Mouse (Mus musculus) spleen, adult 12 weeks (tissue): ENCODE data around the gene Nfx1.
A peak's percentile ranks its signal among the peaks of the same experiment; 100 is the strongest.

Source experiments
- DNase-seq: peaks from one replicate; pipeline ENCODE4 v3.0.0; 2022; ENCODE audit warnings: low spot score

Nfx1 gene

DNA sequence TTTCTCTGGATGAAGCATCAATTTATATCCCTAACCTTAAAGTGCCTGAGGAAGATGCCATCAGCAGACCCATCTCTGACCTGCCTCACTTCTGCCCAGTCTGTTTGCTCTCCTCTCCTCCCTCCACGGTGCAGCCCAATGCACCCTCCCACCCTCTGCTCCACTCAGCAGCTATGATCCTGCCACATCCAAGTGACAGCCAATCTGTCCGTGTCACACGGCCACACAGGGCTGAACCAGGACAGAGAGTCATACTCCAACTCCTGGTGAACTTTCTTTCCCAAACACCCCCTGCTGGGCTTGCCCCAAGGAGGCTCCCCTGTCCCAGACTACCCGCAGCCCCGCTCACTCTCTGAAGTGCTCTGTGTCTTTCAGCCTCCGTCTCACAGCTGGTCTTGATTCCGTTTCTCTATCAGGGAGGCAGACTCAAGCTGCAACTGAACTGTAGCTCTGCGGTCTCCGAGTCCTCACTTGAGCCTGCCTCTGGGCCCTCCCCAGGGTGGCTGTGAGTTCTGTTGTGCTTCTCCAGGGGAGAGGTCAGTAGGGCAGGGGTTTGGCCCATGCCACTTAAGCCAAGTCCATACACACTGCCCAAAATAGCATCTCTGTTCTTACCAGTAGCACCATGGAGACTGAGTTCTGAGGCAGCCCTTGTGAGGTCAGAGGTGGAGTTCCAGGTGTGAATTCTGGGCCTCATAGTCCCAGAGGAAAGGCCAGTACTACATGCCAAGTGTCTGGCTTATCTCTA, 77.0 kb downstream of the Nfx1 start, which contains the start of gene Aqp7:
TSS of gene Aqp7 (minus strand) at position 616 of the 748 bp plus-strand sequence.
- DNase-seq: no peak

GRCm38 (mm10) chr4:41048926-41049325, 78.2 kb downstream of the Nfx1 start:
- no peak for DNase-seq

- DNase-seq: peak; percentile 61
Measured at GRCm38 (mm10) chr4:41050726-41051675, 80.3 kb downstream of the Nfx1 start.

GRCm38 (mm10) chr4:41051781-41052180, 81.1 kb downstream of the Nfx1 start:
- no peak for DNase-seq

GRCm38 (mm10) chr4:41055111-41055510, 84.4 kb downstream of the Nfx1 start:
- DNase-seq: no peak

- no peak for DNase-seq
Measured at GRCm38 (mm10) chr4:41056253-41056652, 85.5 kb downstream of the Nfx1 start.

DNA sequence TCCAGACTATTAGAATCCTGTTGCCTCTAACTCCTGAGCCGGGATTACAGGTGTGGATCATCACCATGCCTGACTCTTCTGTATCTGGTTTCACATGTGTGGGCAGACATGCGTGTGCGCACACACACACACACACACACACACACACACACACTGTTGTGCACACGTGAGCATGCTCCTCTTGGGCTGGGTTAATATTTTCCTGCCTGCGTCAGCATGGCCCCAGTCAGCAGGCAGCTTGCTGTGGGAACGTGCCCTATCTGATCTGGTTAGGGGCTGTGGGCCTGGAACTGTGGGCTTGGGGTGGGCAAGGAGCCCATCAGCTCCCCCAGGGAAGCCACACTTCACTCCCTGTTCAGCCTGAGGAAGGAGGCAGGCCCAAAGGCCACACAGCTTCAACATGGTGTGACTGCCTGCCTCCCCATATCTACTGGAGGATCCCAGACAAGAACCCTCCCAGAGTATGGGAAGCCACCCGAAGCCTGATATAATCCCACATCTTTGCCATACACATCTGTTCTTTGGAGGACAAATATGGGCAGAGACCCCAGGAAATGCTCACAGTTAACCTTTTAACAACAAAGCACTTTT, 86.1 kb downstream of the Nfx1 start:
- no peak for DNase-seq

DNA sequence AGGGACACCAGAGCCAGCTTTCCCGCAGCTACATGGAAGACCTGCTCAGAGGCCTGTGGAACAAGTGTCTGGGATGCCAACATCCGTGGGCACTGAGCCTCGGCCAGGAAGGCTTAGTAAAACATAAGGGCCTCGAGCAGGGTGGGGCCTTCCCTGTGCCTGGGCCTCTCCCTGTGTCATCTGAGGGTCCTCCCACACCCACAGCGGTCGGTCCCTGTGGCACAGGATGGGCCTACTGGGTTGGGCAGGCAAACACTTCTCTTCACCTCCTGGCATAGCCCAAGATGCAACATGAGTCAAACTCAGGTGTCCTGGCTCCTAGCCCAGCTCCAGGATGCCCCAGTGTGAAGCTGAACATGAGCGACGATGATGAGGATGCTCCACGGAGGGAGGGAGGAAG, 86.7 kb downstream of the Nfx1 start:
- no peak for DNase-seq

DNA sequence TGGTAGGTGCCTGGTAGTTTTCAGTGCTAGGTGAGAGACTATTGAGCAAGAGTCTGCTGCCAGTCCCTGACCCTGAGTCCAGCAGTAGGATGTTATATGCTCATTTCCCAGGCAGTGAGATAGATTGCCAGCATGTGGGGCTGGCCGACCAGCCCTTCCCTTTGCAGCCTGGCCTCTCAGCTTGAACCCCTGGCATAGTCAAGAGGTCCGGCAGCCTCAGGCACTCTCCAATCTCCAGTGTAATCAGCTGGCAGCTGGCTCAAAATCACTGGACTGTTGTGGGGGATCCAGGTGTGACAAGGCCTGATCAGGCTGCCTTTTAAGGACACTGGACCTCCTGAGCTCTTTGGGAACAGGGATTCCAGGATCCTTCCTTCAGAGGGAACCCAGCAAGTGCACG, 92.6 kb downstream of the Nfx1 start:
- no peak for DNase-seq

GRCm38 (mm10) chr4:41063894-41064673, 93.4 kb downstream of the Nfx1 start:
- DNase-seq: no peak

DNA sequence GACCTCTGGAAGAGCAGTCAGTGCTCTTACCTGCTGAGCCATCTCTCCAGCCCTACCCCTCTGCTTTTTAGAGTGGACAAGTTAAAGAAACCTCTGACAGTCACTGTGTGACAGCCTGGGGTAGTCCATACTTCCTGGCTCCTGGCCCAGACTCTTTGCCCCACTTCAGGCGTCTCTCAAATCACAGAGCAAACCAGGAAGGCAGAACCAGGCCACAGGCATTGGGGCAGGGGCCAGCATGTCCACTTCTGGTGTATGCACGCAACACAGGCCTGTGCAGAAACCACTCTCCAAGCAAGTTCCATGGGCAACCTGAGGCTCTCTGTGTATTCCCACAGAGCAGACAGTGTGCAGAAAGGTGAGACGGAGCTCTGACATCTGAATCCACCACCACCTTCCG, 94.5 kb downstream of the Nfx1 start:
- no peak for DNase-seq

DNA sequence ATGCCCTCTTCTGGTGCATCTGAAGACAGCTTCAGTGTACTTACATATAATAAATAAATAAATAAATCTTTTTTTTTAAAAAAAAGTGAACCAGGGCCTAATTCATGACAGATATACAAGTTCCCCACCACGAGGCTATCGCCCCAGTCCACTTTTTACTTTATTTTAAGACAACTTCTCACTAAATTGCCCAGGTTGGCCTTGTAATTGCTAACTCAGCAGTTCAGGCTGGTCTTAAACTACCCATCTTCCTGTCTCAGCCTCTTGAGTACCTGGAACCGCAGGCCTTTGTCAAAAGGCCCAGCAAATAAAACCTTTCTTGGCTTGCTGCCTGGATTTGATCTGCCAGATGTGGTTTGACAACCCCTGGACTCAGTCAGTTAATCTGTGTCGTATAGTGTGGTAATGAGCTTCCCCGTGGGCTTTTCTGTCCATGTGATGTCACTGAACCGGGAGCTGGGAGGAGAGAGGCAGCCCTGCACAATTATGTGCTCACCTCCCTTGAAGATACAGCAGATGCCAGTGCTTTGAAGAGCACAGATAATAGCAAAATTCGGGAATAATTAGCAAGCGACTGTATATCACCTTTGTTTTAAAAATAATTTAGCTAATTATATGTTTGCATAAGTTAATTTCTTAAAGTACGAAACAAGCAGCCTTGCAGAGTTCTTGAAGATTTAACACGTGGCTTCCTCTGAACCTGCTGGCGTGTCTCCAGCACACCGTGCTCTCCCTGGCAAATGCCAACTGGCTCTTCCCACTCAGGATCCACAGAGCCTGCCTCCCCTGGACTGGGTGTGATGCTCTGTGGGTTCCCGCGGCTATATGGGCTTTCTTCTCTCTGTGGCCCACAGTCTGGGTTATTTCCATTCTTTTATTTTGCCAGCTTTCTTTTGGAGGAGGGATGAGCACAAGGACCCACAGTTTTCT, 101.1 kb downstream of the Nfx1 start:
- DNase-seq: no peak

DNA sequence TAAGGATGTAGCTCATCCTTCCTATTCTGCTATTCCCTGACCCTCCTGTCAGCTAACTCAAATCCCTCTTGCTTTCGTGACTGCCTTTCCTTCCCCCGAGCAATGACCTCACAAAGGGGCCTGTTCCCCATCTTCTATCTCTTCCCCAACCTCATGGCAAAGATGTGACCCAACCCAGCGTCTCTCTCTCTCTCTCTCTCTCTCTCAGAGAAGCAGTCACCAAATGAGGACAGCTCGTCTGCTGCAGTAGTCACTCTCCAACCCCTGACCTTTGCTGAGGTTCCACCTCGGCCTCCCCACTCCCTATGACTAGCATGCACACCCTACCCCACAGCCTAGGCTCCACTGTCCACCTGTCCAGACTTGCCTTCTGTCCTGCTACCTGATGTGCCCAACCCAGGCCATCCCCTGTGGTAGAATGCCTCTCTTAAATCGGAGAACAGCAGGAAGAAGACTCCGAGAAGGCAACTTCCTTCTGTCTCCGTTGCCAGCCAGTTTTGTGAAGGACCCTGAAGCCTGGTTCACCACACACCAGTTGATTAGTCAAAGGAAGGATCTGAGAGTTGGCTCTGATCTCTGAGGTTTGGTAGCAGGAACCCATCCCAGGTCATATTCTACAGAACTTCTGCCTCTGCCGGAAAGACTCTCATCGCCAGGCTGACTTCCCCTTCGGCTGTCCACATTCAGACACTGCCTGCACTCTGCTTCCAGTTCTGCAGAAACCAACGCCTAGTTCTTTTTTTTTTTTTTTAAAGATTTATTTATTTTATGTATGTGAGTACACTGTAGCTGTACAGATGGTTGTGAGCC, 102.5 kb downstream of the Nfx1 start:
- DNase-seq: no peak

DNA sequence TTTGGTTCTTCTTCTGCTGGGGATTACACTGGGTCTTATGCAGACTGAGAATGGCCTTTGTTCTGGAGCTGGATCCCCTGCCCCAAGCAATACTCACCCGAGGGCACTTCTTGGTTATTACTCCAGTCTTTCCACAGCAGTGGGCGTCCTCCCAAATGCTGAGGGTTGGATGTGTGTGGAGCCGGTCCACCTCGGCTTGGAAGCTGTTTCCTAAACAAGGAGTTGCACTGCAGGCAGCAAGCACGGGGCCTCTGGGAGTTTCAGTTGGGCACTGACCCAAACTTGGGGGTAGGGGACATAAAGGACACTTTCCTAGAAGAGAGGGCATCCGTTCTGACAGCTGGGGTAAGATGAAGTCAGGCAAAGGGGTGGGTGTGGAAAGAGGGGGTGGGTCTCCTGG, 103.8 kb downstream of the Nfx1 start:
- DNase-seq: no peak
